Mouse (Mus musculus) adrenal gland, postnatal 25 days (tissue): ENCODE measurements around the gene Mcrip2. TPM values are rescaled to one million over a fixed set of nuclear protein-coding genes. Genes with fewer than 3 reads are reported as not detected.

Experiments
- DNase-seq: peaks from one replicate; pipeline ENCODE4 v3.0.0; 2021; ENCODE audit warnings: mixed read lengths
- total RNA-seq: library from RNA; stranded (reverse); gene quantifications from 2 replicates; pipeline ENCODE4 v1.2.3, GENCODE M21; 2021

Gene Mcrip2
- total RNA-seq, 1 experiment from 2014 or later: 479 TPM

DNA sequence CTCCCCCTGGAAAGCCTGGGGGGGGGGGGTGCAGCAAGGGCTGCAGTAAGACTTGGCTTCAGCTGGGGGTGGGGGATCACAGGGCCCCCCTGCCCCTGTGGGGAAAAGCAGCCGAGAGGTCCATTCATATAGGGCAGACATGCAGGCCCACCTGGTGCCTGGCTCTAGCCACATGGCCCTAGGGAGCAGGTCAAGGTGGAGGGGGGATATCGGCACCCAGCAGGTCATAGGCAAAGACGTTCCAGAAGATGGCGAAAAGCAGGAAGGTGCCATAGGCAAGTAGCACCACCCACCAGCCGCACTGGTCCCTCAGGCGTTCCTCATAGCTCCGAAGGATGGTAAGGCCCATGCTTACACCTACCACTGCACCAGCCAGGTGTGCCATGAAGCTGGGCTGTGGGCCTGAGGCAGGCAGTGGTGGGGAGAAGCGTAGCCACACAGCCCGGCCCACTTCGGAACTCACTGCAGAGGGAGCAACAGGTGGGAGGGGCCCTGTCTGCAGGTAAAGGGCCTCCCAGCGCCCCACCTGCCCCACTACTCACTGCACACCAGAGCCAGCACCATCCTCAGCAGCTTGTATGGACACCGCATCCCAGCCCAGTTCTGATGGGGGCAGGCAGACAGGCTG, 33.9 kb downstream of the Mcrip2 start:
- DNase-seq: no peak

GRCm38 (mm10) chr17:25833961-25834594, 34.5 kb downstream of the Mcrip2 start:
- no peak for DNase-seq

- DNase-seq: peak; percentile 90
Observed at GRCm38 (mm10) chr17:25833291-25833663, 35.3 kb downstream of the Mcrip2 start, which contains the start of gene Stub1. TSS of gene Stub1 (minus strand) at chr17:25833404.

DNA sequence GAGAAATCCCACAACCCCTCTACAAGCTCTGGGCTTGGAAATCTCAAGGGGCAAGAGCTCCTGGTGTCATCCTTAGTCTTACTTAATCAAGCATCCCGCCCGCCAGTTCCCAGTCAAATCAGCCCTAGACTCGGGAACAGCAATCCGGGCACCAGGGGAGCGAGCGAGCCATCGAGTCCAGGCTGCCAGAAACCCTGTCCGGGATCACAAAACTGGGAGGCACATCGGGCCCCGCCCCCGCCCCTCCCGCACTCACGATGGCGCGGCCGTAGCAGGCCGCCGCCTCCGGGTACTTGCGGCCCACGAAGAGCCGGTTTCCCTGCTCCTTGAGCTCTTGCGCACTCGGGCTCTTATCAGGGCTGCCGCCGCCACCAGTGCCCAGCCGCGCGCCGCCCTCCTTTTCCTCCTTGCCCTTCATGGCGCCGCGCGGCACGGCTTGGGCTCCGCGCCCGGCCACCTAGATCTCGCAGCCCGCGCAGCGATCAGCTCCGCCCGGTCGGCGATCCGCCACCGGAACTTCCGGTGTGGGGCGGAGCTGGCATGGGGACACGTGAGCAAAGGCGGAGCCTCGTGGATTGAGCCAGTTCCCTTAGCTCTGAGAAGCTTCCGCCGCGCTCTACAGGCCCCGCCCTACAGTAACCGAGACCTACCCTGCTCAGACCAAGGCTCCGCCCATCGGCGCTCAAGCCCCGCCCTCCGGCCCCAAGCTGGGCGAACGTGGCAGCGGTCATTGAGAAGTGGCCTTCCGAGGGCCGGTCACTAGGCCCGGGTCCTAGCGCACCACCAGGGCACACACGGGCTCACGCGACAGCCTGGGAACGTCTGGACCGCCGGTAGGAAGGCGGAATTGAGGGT, 35.9 kb downstream of the Mcrip2 start:
- peak; percentile 99 for DNase-seq

GRCm38 (mm10) chr17:25831451-25832281, 36.9 kb downstream of the Mcrip2 start:
- DNase-seq: peak; percentile 58

- DNase-seq: no peak
Observed at GRCm38 (mm10) chr17:25830806-25831431, 37.6 kb downstream of the Mcrip2 start.

GRCm38 (mm10) chr17:25830200-25830753, 38.3 kb downstream of the Mcrip2 start:
- DNase-seq: no peak

- DNase-seq: no peak
Observed at GRCm38 (mm10) chr17:25829558-25830017, 39.0 kb downstream of the Mcrip2 start.

DNA sequence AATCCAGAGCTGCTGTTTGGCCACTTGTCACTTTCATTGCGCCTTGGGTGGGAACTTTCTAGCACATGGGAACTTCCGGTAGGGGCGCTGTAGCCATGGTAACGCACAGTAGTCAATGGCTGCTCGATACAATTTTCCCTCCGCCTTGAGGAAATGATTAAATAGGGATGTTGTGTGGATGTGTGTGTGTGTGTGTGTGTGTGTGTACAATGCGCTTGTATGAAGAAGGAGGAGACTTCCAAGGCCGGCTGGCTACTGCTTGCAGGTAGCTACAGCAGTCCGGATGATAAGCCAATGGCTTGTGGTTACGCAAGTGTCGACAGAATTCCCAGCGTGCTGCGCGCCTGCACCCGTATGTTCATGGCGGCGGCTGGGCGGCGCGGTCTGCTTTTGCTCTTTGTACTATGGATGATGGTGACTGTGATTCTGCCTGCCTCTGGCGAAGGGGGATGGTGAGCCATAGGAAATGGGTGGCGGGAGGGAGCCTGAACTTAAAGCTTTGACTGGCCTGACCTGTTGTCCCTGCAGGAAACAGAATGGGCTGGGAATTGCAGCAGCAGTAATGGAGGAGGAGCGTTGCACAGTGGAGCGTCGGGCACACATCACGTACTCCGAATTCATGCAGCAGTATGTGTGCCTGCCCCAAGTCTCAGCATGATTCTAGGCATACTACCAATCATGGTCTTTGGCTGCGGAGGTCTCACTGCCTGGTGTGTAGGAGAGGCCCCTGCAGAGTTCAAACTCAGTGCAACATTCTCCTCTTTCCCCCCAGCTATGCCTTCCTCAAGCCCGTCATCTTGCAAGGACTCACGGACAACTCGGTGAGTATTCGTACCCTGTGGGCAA, 39.6 kb downstream of the Mcrip2 start, which contains the start of gene Jmjd8:
Gene Jmjd8 (plus strand): TSS at position 156 of the 846 bp plus-strand sequence.
- DNase-seq: peak; percentile 79

GRCm38 (mm10) chr17:25828223-25828594, 40.4 kb downstream of the Mcrip2 start:
- DNase-seq: no peak

GRCm38 (mm10) chr17:25827546-25828222, 40.9 kb downstream of the Mcrip2 start:
- DNase-seq: no peak

- no peak for DNase-seq
Observed at GRCm38 (mm10) chr17:25827011-25827410, 41.6 kb downstream of the Mcrip2 start.

DNA sequence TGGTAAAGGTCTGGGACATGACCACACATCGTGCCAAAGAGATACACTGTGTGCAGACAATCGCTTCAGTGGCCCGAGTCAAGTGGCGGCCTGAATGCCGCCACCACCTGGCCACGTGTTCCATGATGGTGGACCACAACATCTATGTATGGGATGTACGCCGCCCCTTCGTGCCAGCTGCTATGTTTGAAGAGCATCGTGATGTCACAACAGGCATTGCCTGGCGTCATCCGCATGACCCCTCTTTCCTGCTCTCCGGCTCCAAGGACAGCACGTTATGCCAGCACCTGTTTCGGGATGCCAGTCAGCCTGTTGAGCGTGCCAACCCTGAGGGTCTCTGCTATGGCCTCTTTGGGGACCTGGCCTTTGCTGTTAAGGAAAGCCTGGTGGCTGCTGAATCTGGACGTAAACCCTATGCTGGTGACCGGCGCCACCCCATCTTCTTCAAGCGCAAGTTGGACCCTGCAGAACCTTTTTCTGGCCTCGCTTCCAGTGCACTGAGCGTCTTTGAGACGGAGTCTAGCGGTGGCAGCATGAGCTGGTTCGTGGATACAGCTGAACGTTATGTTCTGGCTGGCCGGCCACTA, 42.5 kb downstream of the Mcrip2 start:
- no peak for DNase-seq

DNA sequence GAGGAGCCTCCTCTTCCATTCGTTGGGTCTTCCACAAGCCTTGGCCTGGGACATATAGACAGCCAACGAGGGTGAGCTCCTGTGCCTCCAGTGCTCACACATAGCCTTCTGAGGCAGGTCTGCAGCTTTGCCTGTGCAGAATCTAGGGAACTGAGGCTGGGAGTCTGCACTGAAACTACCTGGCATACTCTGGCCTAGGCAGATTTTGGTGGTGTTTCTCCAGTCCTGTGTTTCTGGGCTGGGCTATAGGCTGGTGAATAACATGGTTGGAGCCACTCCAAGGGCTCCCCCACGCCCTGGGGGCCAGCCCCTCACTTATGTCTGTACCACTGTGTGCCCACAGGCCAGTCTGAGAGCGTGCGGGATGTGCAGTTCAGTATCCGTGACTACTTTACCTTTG, 43.3 kb downstream of the Mcrip2 start:
- DNase-seq: no peak

DNA sequence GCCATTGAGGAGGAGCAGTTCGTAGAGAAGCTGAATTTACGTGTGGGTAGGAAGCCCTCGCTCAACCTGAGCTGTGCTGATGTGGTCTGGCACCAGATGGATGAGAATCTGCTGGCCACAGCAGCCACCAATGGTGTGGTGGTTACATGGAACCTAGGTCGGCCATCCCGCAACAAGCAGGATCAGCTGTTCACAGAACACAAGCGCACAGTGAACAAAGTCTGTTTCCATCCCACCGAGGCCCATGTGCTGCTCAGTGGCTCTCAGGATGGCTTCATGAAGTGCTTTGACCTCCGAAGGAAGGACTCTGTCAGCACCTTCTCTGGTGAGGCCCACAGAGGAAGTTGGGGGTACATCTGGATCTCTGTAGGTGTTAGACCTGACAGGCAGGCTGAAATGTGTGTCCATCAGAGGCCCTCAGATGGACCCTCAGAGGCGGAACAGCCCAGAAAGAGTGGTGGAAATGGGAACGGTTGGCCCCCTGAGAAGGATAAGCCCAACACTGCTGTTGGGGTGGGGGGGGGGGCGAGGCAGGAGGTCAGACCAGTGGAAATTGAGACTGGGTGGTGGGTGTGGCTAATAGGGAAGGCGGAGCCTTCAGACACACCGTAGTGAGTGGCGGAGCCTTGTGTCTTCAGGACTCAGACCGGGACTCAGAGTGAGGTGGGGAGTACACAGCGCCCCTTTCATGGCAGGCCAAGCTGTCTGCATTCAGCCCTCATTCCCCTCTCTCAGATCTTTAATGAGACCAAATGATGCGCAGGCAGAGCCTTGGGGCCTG, 44.0 kb downstream of the Mcrip2 start:
- no peak for DNase-seq

DNA sequence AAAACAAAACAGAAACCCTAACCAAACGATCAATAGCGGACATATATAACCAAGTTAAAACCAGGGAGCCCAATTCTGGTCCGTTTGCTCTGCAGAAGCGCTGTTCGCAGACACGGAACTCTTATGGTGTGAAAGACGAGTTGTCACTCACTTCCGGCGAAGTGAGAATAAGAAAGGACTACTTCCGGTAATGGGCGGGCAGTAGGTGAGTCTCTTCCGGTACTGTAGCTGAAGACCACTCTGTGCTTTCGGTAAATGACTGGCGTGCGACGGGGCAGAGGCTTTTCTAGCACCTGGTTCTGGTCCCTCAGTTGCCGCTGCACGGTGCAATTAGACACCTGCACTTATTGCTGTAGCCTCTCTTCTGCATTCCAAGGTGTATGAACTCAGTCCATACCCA, 45.1 kb downstream of the Mcrip2 start, which contains the start of gene Wdr24:
Gene Wdr24 (plus strand): TSS at position 176 of the 400 bp plus-strand sequence.
- peak; percentile 59 for DNase-seq

DNA sequence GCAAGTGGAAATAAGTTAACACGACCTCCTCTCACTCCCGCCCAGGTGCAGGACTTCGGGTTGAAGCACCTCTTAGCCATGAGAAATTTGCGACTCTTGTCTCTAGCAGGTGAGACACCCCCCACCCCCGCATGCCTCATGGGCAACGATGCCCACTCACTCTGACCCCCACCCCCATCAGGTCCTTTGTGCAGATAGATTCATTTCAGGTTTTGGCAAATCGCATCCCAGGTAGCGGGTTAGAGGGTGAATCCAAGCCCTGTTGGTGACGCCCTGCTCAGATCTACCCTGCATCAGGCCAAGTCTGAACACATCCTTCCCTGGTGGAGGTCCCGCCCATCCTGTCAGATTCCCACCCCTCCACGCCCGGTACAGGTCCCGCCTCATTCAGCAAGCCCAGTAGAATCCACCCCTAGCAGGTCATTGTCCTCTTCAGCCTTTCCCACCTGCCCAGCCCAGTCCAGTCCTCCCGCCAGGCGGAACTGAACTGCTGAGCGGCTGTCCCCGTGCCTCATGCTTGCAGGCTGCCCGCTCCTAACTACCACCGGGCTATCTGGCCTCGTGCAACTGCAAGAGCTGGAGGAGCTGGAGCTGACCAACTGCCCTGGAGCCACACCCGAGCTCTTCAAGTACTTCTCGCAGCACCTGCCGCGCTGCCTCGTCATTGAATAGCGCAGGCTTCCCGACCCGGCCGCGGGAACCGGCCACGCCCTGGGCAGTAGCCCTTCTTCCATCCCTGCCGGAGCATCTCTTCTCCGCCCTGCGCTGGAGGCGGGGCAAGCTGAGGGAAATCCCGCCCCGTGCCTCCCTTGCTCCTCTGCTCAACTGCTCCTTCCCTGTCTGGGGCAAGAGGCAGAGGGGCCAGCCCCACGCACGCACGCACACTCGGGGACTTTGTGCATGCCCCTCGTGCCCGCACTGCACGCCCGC, 49.4 kb downstream of the Mcrip2 start:
- DNase-seq: no peak
